Mouse (Mus musculus) lung, postnatal 4 days (tissue): ENCODE measurements around the gene Tomm22.
A peak's percentile ranks its signal among the peaks of the same experiment; 100 is the strongest.

Experiments used
- DNase-seq, 2 experiments: peaks; one replicate each; pipeline ENCODE4 v3.0.0; 2021

The Tomm22 gene

DNA sequence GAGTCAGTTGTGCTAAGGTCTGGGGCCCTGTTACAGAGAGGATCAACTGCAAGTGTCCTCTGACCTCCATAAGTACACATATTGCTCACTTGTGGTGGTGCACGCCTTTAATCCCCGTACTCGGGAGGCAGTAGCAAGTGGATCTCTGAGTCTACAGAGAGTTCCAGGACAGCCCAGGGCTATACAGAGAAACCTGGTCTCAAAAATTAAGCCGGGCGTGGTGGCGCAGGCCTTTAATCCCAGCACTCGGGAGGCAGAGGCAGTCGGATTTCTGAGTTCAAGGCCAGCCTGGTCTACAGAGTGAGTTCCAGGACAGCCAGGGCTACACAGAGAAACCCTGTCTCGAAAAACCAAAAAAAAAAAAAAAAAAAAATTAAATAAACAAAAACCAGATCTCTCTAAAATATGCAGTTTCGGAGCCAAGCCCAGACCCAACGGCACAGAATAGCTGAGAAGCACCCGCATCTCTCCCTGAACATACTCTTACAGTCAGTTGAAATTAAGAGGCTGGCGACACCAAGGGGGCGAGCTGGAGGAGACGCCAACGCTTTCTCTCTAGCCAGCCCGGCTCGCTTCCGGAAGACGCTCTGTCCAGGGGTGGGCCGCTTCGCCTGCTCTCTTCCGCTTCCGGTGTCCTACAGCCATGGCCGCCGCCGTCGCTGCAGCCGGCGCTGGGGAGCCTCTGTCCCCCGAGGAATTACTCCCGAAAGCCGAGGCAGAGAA, at the start of gene Tomm22:
Gene Tomm22, plus strand, starts transcription at position 613 of the 723 bp plus-strand sequence.
- DNase-seq = peak; percentile 91 to 94

- no peak for DNase-seq
Observed at GRCm38 (mm10) chr15:79630471-79630870, 40.2 kb upstream of the Tomm22 start.

GRCm38 (mm10) chr15:79641135-79641817, 29.4 kb upstream of the Tomm22 start:
- DNase-seq = no peak

DNA sequence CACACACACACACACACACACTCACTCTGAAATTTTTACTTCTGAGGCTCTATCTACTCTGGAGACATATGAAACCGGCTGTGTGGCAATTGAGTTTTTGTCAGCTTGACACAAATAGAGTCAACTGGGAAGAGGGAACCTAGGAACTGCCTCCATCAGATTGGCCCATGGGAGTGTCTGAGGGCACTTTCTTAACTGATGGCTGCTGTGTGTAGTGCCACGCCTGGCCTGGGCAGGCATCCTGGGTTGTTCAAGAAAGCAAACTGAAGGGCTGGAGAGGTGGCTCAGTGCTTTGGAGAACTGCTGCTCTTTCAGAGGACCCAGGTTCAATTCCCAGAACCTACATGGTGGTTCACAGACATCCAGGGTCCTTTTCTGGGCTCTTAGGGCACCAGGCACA, 25.2 kb upstream of the Tomm22 start:
- no peak for DNase-seq

DNA sequence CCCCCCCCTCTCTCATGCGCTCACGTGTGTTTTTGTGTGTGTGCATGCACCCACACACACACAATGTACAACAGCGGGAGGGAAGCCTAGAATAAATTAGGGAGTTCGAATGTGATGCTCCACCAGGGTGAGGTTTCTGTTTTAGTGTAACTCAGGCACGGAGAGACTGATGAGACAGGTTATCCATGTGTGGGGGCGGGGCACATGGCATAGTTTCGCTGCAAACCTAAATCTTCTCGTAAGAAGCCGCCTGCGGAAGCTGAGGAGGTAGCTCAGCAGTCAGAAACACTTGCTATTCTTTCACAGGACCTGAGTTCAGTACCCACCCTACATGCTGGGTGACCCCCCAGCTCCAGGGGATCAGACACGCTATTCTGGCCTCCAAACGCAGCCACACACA, 22.5 kb upstream of the Tomm22 start:
- no peak for DNase-seq

GRCm38 (mm10) chr15:79650569-79650968, 20.1 kb upstream of the Tomm22 start:
- peak; percentile 34 to 58 for DNase-seq

- DNase-seq = peak in 1 of 2 experiments; percentile 11
Observed at GRCm38 (mm10) chr15:79651481-79651880, 19.2 kb upstream of the Tomm22 start.

GRCm38 (mm10) chr15:79656451-79656850, 14.2 kb upstream of the Tomm22 start:
- DNase-seq = no peak

- peak; percentile 76 to 86 for DNase-seq
Observed at GRCm38 (mm10) chr15:79657837-79658530, 12.7 kb upstream of the Tomm22 start.

- DNase-seq = peak; percentile 96
Observed at GRCm38 (mm10) chr15:79658531-79659375, 11.9 kb upstream of the Tomm22 start, which contains the start of the genes Fam227a and Cby1. Gene Fam227a (minus strand): TSS chr15:79658956. Gene Cby1 (plus strand): TSS chr15:79659199.

DNA sequence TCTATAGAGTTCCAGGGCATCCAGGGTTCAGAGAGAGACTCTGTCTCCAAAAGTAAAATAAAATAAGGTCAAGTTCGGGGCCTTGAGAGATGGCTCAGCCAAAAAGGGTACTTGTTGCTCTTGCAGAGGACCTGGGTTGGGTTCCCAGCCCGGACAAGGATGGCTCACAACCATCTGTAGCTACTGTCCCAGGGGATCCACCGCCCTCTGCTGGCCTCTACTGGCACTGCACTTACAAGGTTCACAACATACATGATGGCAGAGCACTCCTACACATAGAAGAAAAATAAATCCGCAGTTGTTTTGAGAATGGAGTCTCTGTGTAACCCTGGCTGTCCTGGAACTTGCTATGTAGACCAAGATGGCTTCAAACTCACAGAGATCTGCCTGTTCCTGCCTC, 8.8 kb upstream of the Tomm22 start:
- peak in 1 of 2 experiments; percentile 42 for DNase-seq

DNA sequence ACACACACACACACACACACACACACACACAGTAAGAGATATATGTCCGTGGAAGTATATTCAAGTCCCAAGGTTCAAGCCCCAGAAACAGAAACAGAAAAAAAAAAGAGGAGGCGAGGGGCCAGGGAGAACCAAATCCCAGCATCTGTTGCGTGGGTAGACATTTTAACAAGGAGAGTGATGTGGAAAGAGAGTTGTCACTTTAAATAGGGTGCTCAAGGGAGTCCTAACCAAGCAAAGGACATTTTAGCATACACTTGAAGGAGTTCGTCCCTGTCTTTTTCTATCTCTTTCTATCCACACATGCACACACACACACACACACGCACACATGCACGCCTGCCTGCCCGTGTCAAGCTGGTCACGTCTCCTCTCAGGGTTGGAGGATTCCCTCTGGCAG, 6.0 kb upstream of the Tomm22 start:
- DNase-seq = no peak

DNA sequence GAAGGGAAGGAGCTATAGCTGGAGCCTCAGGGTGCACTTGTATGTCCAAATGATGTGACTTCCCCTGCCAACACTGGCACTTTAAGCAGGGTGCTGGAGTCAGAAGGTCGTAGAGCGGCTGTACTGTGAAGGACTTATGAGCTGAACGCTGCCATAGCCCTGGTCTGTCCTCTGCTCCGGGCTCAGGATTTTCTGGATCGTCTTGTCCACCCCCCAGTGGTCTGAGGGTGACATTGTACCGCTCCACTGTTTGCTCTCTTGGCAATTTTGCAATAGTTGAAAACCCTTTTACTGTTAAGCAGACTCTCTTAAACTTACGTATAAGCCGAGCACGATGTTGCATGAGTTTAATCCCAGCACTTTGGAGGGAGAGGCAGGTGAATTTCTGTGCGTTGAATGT, 1.5 kb upstream of the Tomm22 start:
- DNase-seq = peak; percentile 61 to 69

DNA sequence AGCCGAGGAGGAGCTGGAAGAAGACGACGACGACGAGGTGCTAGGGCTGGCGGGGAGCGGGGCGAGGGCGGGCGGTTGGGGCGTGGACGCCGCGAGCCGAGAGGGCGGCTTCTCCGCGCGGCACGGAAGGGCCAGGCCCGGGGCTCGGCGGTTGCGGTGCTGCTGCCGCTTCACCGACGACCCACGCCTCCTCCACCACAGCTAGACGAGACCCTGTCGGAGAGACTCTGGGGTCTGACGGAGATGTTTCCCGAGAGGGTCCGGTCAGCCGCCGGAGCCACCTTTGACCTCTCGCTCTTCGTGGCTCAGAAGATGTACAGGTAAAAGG, 275 bp downstream of the Tomm22 start:
- DNase-seq = no peak

- DNase-seq = peak in 1 of 2 experiments; percentile 41
Observed at GRCm38 (mm10) chr15:79671828-79672348, 1.2 kb downstream of the Tomm22 start.

GRCm38 (mm10) chr15:79677936-79678335, 7.3 kb downstream of the Tomm22 start:
- no peak for DNase-seq

- no peak for DNase-seq
Observed at GRCm38 (mm10) chr15:79681973-79682372, 11.3 kb downstream of the Tomm22 start.

DNA sequence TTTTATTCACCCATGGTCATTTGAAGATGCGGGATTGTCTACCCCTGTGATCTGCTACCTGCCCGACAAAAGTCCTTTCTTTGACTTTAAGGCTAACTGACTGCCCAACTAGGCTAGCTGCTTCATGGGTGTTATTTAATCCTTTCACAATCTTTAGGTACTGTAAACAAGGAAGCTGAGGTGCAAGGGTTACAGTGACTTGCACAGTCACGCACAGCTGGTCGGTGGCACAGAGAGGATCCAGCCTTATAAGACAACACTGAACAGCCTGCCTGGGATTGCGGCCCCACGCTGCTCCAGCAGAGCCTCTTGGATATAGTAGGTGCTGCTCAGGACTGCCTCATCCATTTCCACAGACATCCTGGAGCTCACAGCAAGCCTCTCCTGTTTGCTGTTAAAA, 12.5 kb downstream of the Tomm22 start:
- no peak for DNase-seq

DNA sequence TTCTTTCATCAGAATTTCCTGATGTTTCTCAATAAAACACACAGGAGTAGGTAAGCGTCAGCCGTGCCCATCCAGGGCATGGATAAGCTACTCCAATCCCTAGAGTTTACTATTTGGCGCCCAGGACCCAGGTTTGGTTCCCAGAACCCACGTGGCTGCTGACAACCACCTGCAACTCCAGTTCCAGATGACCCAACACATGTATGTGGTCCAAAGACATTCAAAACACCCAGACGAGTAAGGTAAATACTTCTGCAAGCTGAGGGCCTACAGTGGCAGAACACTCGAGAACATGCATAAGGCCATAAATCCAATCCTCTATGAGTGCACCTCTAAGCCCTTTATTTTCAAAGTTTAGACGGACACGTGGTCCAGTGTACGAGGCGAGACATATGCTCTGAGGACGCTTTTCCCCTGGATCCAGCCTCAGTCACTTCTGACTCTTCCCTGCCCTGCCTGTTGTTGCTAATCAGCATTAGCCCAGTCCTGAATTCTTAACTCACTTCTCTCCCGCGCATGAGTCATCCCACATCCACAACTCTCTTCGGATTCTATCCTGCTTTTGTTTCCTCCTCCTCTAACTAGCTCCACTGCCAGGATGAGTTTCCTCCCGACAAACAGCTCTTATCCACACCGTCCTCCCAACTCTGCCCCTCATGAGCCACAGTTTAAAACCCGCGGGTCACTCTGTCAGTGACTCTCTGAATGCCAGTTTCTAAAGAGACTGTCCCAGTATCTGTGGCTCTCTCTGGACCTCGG, 13.2 kb downstream of the Tomm22 start:
- DNase-seq = no peak

DNA sequence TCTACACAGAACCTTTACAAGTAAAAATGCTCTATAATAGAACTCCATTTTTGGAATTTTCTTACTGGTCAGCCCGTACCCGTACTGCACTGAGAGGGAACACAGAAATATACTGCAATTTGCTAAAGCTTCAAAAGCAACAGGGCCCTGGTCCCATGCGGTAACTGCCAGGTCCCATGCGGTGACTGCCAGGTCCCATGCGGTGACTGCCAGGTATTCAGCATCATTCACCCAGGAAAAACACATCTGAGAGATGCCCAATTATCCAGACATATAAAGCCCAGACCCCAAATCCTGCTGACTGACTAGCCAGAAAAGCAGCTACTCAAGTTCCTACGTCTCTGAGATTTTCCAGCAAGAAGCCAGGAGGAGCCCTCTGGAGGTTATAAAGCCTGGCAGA, 14.0 kb downstream of the Tomm22 start:
- DNase-seq = no peak

GRCm38 (mm10) chr15:79685141-79685641, 14.5 kb downstream of the Tomm22 start:
- no peak for DNase-seq
